Mouse (Mus musculus) megakaryocyte, embryonic 14.5 days (primary cell): ENCODE results near the gene Zgrf1.

ENCODE experiments used
- FLI1 ChIP-seq: IDR thresholded peaks from 2 replicates; pipeline ENCODE4 v1.6.1; 2012; ENCODE audit warnings: low read length, inconsistent platforms, mixed read lengths
- GATA1 ChIP-seq: IDR thresholded peaks from 3 replicates; pipeline ENCODE4 v1.6.1; 2012; ENCODE audit warnings: mixed read lengths, low read length, inconsistent platforms, borderline replicate concordance

DNA sequence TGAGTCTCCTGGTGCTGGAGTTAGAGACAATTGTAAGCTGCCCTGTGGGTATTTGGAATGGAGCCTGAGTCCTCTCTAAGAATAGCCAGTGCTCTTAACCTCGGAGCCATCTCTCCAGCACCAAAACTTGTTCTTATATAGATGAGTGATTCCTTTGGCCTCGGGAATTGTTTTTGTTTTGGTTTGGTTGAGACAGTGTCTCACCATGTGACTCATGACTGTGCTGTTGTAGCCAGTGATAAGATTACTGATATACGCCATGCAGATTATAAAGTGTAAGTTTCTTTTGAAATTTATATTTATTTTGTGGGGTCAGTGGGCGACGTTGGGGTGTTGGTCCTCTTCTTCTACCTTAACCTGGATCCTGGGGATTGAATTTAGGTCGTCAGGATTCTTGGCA lies 33.0 kb upstream of the Zgrf1 start:
- no peak for TF ChIP-seq FLI1
- no peak for TF ChIP-seq GATA1
